Mouse (Mus musculus) olfactory bulb, adult 2 months (tissue): ENCODE data around the gene Smpdl3a. TPM values are rescaled to one million over a fixed set of nuclear protein-coding genes. Genes with fewer than 3 reads are reported as not detected.

Source experiments
- H3K27ac ChIP-seq: fragments of 200-500 bp; 2 replicates; pipeline ENCODE4 v1.5.1; 2012; ENCODE audit warnings: low read depth, low read length; ENCODE audit not compliant: insufficient read depth
- H3K4me1 ChIP-seq: fragments of 200-500 bp; 2 replicates; pipeline ENCODE4 v1.6.1; 2012; ENCODE audit warnings: low read length; ENCODE audit not compliant: control insufficient read depth, insufficient read depth
- H3K4me3 ChIP-seq: fragments of 200-500 bp; 2 replicates; pipeline ENCODE4 v1.5.1; 2012; ENCODE audit warnings: mild to moderate bottlenecking, low read depth, low read length, moderate library complexity; ENCODE audit not compliant: insufficient read depth
- CTCF ChIP-seq: fragments of 200-500 bp; IDR thresholded peaks from 2 replicates; pipeline ENCODE4 v1.5.1; 2012; ENCODE audit warnings: low read depth, mild to moderate bottlenecking, low read length, moderate library complexity; ENCODE audit not compliant: insufficient read depth
- POLR2A ChIP-seq: fragments of 200-500 bp; IDR thresholded peaks from 2 replicates; pipeline ENCODE4 v1.6.1; 2012; ENCODE audit warnings: mild to moderate bottlenecking, low read depth, low read length, moderate library complexity; ENCODE audit not compliant: insufficient read depth
- WGBS: fragments of 180-500 bp; shearing (Covaris S2); methylation state at CpG from one replicate; pipeline ENCODE4 v1.1.7; 2018; 5-methylcytosine and 5-hydroxymethylcytosine counted together
- polyA plus RNA-seq: library from polyadenylated mRNA; stranded (reverse); fragments of >200 nt; gene quantifications from 2 replicates; pipeline ENCODE4 v1.2.4, GENCODE M21; 2012; ENCODE audit warnings: low replicate concordance; ENCODE audit not compliant: missing spikeins, insufficient read depth, insufficient read length

Smpdl3a gene
- not detected in 2 replicates for polyA plus RNA-seq

DNA sequence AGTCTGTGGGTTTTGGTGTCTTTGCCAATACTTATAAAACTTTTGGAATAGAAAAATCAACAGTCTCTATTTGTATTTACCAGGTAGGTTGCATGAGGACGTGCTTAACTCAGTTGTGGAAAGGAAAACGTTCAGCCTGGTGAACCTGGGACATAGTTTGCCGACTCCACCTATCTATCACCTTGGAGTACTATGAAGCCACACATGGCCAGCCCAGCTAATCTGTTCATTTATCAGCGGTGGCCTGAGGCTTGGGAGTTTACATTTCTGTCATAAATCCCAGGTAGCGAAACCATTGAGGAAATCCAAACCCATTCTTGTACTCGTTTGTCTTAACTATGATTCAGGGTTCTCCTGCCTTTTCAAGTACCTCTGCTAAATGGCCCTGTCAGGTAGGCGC lies at the start of gene Smpdl3a:
TSS of gene Smpdl3a (plus strand) at position 318 of the 400 bp plus-strand sequence.
- TF ChIP-seq POLR2A: no peak
- no peak for TF ChIP-seq CTCF
- peaks cover 9% of the 10 kb centered on the region for H3K4me1 ChIP-seq
- peak within 1 kb of the TSS; percentile 60 for H3K27ac ChIP-seq
- H3K4me3 ChIP-seq: peak within 1 kb of the TSS; percentile 62
- WGBS: 85% methylated on average over 7 of the region's 7 CpGs

DNA sequence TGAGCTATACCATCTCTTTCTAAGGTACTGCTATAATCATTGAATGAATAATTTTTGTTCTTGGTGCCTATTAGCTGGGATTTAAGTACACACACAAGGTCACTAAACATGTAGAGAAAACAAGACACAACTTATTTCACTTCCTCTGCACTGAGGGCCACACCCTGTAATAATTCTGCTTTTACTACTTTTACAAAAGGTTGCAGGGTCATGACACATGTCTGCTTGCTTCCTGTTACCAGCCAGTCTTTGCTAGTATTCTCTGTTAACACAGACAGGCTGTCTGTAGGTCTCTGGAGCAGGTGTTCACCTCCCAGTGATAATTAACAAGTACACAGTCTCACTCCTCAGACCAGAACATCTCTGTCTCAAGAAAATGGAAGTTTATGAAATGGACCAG lies 48.7 kb upstream of the Smpdl3a start:
- H3K4me1 ChIP-seq: no peaks in the 10 kb centered on the region
- H3K27ac ChIP-seq: no peak overlapping the region
- TF ChIP-seq POLR2A: no peak
- TF ChIP-seq CTCF: no peak
- H3K4me3 ChIP-seq: no peak overlapping the region

DNA sequence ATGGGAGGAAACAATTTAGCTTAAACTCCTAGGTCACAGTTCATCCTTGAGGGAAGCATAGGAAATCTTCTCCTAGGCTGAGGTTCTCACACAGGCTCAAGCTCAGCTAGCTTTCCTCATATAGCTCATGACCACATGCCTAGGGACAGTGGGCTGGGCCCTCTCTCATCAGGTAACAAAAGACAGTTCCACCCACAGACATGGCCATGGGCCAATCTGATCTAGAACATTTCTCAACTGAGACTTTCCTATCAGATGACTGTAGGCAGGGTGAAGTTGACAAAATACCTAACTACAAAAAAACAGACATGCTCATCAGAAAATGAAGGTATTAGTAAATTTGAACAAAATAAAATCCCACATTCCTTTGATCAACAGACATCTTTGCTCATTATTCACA lies 47.0 kb upstream of the Smpdl3a start:
- no peak overlapping the region for H3K4me3 ChIP-seq
- no peak for TF ChIP-seq POLR2A
- no peak for TF ChIP-seq CTCF
- no peaks in the 10 kb centered on the region for H3K4me1 ChIP-seq
- H3K27ac ChIP-seq: no peak overlapping the region

DNA sequence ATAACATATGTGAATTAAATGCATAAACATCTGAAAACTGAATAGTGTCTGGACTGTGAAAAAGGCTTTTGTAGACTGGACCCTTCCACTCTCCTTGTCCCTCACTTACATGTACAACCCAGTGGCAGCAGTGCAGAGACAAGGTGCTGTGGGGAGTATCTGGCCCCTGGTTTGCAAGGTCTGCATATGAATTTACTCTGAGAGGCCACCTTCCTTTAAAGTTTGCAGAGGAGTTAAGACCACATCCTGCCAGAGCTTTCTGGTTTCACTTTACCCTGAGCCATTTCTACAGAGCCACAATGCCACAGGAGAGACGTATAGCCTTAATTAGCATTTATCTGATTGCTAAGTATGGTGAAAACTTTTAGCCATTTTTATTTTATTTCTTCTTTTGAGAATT lies 40.8 kb upstream of the Smpdl3a start:
- Histone ChIP-seq H3K4me1 (no peaks in the 10 kb centered on the region), H3K27ac (no peak overlapping the region), H3K4me3 (no peak overlapping the region)
- TF ChIP-seq POLR2A (no peak), CTCF (no peak)
- 95% methylated on average over 1 of the region's 1 CpGs for WGBS

DNA sequence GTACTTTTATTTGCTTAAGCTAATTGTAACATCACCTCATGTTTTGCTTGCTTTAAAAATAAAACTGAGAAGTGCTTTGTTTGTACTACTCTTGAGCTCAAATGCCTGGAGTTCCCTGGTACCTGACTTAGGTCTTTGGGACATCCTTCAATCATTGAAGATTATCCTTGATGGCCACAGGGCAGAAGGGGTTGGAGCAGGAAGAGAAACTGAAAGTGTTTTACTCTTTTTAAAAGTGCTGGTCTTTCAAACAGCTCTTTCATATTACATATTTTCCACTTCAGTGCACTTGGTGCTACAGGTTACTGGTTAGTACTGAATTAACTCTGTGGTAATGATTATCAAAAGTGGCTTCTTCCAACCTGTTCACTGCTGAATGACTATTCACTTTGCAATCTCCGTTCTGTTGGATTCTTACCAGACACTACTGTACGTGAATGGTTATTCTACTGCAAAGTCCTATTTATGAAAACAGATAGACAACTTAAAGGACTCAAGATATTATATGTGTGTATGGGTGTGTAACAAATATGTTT lies 38.9 kb upstream of the Smpdl3a start:
- H3K4me3 ChIP-seq: no peak overlapping the region
- WGBS: 89% methylated on average over 2 of the region's 2 CpGs
- TF ChIP-seq CTCF (no peak), POLR2A (no peak)
- H3K4me1 ChIP-seq: no peaks in the 10 kb centered on the region
- H3K27ac ChIP-seq: no peak overlapping the region

DNA sequence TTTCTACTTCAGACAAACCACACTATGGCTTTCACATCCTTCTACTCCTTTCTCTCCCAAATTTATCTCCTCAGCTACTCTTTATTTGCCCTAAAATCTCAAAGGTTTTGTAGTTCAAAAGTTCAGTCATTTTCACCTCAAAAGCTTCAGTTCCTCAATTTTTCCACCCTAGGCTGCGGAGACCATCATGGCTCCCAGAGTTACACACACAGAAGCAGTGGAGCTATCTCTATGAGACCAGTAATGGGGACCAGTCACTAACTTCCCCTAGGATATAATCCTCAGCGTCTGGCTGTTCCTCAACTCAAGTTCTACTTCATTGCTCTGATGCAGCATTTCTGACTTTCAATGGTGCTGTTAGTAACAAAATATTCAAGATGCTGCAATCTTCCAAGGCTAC lies 35.1 kb upstream of the Smpdl3a start:
- 96% methylated on average over 2 of the region's 2 CpGs for WGBS
- TF ChIP-seq POLR2A (no peak), CTCF (no peak)
- Histone ChIP-seq H3K27ac (no peak overlapping the region), H3K4me1 (no peaks in the 10 kb centered on the region), H3K4me3 (no peak overlapping the region)

DNA sequence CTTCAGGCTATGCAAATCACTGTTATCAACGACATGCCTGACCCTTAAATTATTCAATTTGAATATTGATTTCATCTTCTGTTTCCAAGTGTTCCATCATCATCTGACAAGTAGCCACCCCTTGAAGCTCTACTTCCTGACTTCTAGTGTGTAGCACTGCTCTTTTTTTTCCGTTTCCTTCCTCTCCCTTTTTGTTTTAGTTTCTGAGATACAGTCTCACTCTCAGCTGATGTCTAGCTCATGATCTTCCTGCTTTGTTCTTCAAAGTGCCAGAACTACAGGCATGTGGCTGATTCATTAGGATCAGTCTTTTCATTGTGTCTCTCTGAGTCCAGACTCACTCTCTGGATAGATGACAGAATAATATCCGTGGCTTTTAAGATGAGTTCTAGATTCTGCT lies 33.4 kb upstream of the Smpdl3a start:
- Histone ChIP-seq H3K4me1 (no peaks in the 10 kb centered on the region), H3K27ac (no peak overlapping the region), H3K4me3 (no peak overlapping the region)
- TF ChIP-seq CTCF: no peak
- TF ChIP-seq POLR2A: no peak
- WGBS: 71% methylated on average over 3 of the region's 3 CpGs

DNA sequence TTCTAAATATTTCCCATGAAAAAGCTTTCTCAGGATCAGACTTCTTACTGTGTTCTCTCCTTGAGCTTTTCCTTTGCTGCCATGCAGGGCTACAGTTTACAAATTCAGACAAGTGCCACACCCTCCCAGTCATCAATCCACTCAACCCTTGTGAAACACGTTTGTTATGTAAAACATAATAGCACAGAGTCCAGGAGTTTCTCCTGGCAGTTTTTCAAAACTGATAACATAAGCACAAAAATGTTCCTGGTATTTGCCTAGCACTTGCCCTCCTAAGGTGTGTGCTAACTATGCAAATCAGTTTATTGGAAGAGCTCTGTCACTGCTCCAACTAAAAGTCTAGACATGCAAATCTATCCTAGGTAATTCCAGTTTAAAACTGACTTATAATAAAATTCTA lies 31.1 kb upstream of the Smpdl3a start:
- H3K4me1 ChIP-seq: no peaks in the 10 kb centered on the region
- no peak overlapping the region for H3K27ac ChIP-seq
- 36% methylated on average over 1 of the region's 1 CpGs for WGBS
- no peak for TF ChIP-seq CTCF
- no peak for TF ChIP-seq POLR2A
- no peak overlapping the region for H3K4me3 ChIP-seq

DNA sequence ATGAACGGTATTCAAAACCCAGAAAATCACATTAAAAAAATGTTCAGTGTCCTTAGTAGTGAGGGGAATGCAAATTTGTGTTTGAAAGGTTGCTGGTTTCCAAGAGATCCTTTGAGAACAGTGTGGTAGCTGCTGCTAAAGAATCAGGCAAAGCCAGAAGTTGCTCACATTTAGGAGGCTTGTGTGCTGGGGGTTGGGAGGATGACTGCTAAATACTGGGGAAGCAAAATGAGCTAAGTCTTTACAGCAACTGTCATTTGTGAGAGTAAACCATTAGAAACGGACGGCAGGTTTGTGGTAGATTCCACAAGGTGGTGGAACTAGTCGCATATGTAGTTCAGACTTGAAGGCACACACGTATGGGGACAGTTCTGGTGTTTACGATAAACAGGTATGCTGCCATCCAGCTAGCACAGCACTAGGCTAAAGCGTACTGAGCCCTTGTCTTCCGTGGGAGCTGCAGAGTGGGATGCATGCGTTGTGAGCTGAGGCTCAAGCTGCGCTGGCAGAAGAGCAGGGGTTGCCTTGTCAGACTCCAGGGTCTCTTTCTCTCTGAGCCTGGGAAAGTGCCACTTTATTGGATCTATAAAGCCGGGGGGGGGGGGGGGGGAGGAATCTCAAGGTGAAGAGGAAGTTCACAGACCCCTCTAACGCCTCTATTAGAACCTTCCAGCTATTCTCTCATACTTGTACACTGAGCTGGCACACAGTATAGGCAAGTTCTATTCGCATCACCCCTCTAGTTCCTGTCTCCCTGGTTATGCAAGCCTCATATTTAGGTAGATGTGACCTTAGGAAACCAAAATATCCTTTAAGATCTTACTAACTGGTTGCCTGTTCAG lies 10.6 kb upstream of the Smpdl3a start:
- WGBS: 17% methylated on average over 13 of the region's 13 CpGs
- H3K4me3 ChIP-seq: no peak overlapping the region
- no peak overlapping the region; the same call in 1 of the 2 replicates for H3K27ac ChIP-seq
- no peak for TF ChIP-seq CTCF
- TF ChIP-seq POLR2A: no peak
- no peaks in the 10 kb centered on the region; the same call in 1 of the 2 replicates for H3K4me1 ChIP-seq
